Mouse (Mus musculus): ENCODE results near the gene Atp2a2.

The Atp2a2 gene

DNA sequence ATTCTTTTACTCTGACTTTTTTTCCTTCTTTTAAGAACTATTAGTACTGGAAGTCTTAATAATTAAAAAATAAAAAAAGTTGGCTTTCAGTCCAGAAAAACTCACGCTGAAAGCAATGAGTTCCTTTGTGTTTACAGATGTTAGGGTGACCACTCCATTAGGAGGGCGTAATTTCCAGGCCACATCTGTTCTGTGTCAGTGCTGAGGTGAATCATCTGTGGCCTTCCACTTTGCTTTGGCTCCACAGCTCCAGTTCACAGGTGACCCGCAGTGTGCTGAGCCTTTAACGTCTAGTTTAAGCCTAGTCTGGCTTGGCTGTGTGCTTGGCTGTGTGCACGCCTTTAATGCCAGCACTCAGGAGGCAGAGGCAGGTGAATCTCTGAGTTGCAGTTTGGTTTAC is 90.1 kb downstream of the Atp2a2 start:
- DNase-seq (ENCODE audit: low spot score in 2 of 2) = peak; percentile 49 to 53

- no peak for DNase-seq (ENCODE audit: low spot score in 2 of 2)
Observed at GRCm38 (mm10) chr5:122409692-122410645, 92.1 kb downstream of the Atp2a2 start.

DNA sequence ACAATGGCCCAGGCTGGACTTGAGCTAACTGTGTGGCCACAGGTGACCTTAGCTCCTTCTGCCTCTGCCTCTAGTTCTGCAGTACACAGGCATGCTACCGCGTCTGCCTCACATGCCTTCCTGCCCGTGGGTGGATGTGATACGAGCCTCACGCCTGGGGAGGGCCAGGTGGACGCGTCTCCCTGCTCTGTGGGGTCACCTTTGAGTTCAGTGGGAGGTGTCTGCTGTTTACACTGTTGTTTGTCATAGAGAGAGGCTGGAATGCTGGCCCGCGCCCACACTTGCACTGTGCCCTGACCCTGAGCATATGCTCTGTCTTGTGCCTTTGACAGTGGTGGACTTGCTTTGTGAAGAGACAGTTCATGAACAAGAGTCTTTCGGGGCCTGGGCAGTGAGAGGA is 96.5 kb downstream of the Atp2a2 start:
- DNase-seq (ENCODE audit: low spot score in 2 of 2) = no peak
